Mouse (Mus musculus) layer of hippocampus, adult 11-12 months (tissue): ENCODE data around the gene Greb1.

ENCODE experiments used
- DNase-seq: peaks from one replicate; pipeline ENCODE4 v3.0.0; 2022; ENCODE audit warnings: low spot score

The Greb1 gene

DNA sequence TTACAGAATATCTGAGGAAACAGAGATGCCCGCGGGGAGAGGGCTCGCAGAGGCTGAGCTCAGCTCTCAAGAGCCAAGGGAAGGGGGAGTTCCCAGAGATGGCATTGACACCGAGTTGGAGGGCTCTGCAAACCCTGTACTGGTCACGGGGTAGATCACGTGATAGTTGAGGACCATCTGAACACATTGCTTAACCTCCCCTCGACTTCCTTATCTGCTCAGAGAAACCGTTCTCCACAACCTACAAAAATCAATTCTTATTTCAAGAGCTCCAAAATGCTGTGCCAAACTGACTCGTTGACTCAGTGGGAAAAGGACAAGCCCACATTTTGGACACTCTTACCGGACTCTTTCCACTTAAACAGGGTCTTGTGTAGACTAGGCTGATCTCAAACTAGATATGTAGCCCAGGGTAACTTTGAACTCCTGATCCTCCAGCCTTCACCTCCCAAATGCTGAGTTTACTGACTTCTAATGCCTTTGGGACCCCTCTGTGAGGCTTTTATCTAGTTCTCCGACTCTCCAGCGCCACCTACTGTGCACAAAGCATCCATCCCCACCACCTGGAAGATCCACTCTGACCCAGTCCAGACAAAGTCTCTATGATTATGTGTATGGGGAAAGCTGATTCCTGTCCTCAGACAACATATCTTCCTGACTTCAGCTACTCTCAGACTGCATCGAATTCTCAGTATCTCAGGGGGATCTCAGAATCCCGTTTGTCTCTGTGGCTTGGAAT is 166.4 kb downstream of the Greb1 start:
- DNase-seq: peak; percentile 65

DNA sequence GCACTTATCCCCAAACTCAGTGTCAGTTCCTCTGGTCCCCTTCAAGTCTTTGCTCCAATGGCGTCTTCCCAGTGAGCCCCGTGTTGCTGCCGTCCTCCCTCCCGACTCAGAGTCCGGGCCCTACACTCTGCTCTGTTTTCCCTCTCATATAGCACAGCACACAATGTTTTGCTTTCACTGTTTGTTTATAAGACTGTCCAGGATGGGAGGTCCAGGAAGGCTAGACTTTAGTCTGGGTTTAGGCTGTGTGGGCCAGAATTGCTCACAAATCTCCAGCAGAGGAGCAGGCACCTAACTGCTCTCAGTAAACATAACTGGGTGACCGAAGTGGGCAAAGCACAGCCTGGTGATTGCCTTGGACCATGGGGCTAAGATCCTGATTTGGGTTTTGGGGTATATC is 167.5 kb downstream of the Greb1 start:
- DNase-seq: no peak

DNA sequence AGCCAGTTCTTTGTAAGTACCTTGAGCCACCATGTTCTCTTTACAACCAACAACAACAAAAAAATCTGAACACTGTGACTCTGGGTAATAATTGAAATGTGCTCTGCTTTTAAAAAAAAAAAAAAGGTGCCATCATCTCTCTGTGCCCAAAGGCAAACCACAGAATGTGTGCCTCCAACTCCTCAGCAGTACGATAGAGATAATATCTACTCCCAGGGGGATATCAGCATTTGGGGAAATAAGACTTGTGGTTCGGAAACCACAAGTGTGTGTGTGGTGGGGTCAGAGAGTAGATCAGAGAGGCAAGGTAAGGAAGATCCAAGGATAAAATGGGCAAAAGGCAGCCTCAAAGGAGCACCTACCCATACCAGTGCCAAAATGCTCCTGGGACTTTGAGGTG is 169.3 kb downstream of the Greb1 start:
- no peak for DNase-seq

DNA sequence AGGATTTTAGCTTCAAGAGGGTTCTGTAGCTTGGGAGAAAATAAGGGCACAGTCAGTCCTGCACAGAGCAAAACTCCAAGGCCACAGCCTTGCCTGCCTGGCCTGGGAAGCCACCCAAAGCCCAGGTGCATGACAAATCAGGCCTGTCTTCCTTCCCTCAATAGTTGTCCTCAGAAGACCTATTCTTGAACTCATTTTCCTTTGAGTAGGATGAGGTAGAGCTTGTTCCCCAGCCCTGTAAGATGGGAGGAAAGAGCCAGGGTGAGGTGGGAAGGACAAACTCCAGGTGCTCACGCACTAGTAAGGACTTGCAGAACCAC is 169.9 kb downstream of the Greb1 start:
- no peak for DNase-seq

DNA sequence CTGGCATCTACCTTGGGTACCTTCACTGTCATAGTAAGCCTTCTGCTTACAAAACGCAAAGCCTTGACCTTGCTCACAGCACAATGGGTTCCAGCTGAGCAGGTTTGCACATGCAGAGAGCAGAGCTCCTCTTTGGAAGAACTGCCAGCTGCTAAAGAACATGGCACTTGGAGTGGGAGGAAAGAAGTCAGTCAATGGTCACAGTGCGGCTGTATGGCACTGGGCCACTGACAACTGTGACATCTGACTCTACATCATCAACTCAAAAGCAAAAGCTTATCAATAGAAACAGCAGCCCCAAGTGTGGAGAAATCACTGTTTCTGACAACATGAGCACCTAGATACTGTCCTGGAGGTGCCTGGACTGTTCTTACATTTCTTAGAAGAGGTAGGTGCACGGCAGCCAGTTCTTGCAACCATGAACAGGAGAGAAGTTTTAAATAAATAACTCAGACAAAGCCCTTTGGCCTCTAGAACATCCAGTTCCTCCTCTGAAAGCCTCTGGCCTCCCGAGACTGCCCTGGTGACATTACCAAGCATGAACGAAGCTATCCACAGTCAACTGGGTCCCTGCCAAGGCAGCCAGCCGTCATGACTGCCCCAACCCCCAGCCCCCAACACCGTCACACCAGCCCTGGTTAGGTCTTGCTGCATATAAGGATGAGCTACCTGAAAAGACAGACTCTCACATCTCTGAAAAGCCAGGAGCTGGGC is 170.4 kb downstream of the Greb1 start:
- DNase-seq: no peak
